Mouse (Mus musculus): ENCODE data around the gene Cirbp. TPM values are rescaled to one million over a fixed set of nuclear protein-coding genes. Genes with fewer than 3 reads are reported as not detected.

Gene Cirbp
- total RNA-seq, 1 experiment, result 69.6 TPM

- in situ Hi-C loops (cut with MboI; ENCODE audit: low sequenced_read_pairs in 2 of 2, unreplicated experiment in 2 of 2), result loop anchor here (10.0 kb wide), 2 partner anchors 71 to 201 kb away; partner anchors contain the start of gene Ndufs7 (in 1 of the 2)
- Histone ChIP-seq H3K36me3 (ENCODE audit: control insufficient read depth, insufficient read depth, low read length, poor library complexity, severe bottlenecking) (peaks cover 24% of the 10 kb centered on the region), H3K4me1 (ENCODE audit: control insufficient read depth in 2 of 2, insufficient read depth in 2 of 2, low read length in 2 of 2, poor library complexity in 1 of 2) (peaks cover 2 to 11% of the 10 kb centered on the region in 2 experiments; a peak in 2 of 4 replicates), H3K4me3 (ENCODE audit: insufficient read depth in 1 of 2, low read depth in 1 of 2, low read length in 2 of 2, poor library complexity in 1 of 2, severe bottlenecking in 1 of 2) (peak overlapping the region; percentile 80 to 81), H3K9ac (ENCODE audit: insufficient read depth, low read depth, low read length, poor library complexity, severe bottlenecking) (peak overlapping the region; percentile 75), H3K9me3 (ENCODE audit: control insufficient read depth, insufficient read depth, low read depth, low read length) (no peaks in the 10 kb centered on the region), H3K27ac (ENCODE audit: insufficient read depth, low read depth, low read length, poor library complexity, severe bottlenecking) (peak overlapping the region; percentile 33; the same call in 1 of the 2 replicates)
- TF ChIP-seq MAFK (IDR thresholded peaks at IDR 0.05; ENCODE audit: insufficient read depth, low read depth, low read length) (no peak), ZNF384 (IDR thresholded peaks at IDR 0.05; ENCODE audit: low read depth, low read length) (peak; percentile 64; the same call in 1 of the 2 replicates)
- no peak for DNase-seq (ENCODE audit: low read depth, low spot score)
Observed at GRCm38 (mm10) chr10:80173358-80173757, 7.6 kb downstream of the Cirbp start.

GRCm38 (mm10) chr10:80173955-80174640 lies 8.3 kb downstream of the Cirbp start:
- H3K4me1 ChIP-seq (ENCODE audit: control insufficient read depth in 2 of 2, insufficient read depth in 2 of 2, low read length in 2 of 2, poor library complexity in 1 of 2), result peaks cover 2 to 15% of the 10 kb centered on the region in 2 experiments; a peak in 2 of 4 replicates
- no peak overlapping the region for H3K9ac ChIP-seq (ENCODE audit: insufficient read depth, low read depth, low read length, poor library complexity, severe bottlenecking)

GRCm38 (mm10) chr10:80174705-80175104 lies 8.9 kb downstream of the Cirbp start:
- peaks cover 23% of the 10 kb centered on the region for H3K36me3 ChIP-seq (ENCODE audit: control insufficient read depth, insufficient read depth, low read length, poor library complexity, severe bottlenecking)
- in situ Hi-C loops (cut with MboI; ENCODE audit: low sequenced_read_pairs in 2 of 2, unreplicated experiment in 2 of 2), result loop anchor here (5.0 to 10.0 kb wide), 3 partner anchors 70 to 200 kb away; partner anchors contain the start of gene Ndufs7 (in 2 of the 2)
- no peaks in the 10 kb centered on the region for H3K9me3 ChIP-seq (ENCODE audit: control insufficient read depth, insufficient read depth, low read depth, low read length)
- no peak overlapping the region for H3K9ac ChIP-seq (ENCODE audit: insufficient read depth, low read depth, low read length, poor library complexity, severe bottlenecking)
- no peak overlapping the region for H3K4me3 ChIP-seq (ENCODE audit: insufficient read depth in 1 of 2, low read depth in 1 of 2, low read length in 2 of 2, poor library complexity in 1 of 2, severe bottlenecking in 1 of 2)
- H3K4me1 ChIP-seq (ENCODE audit: control insufficient read depth in 2 of 2, insufficient read depth in 2 of 2, low read length in 2 of 2, poor library complexity in 1 of 2), result peaks cover 2 to 15% of the 10 kb centered on the region in 2 experiments; a peak in 2 of 4 replicates
- TF ChIP-seq HCFC1 (IDR thresholded peaks at IDR 0.05; ENCODE audit: borderline replicate concordance, insufficient read depth, low read length) (no peak), MAFK (IDR thresholded peaks at IDR 0.05; ENCODE audit: insufficient read depth, low read depth, low read length) (no peak), ZNF384 (IDR thresholded peaks at IDR 0.05; ENCODE audit: low read depth, low read length) (no peak), CHD2 (IDR thresholded peaks at IDR 0.05; ENCODE audit: low read depth, low read length) (no peak), ZC3H11A (IDR thresholded peaks at IDR 0.05; ENCODE audit: borderline replicate concordance, low read depth, low read length) (no peak)
- no peak for DNase-seq (ENCODE audit: low read depth, low spot score)
- no peak overlapping the region for H3K27ac ChIP-seq (ENCODE audit: insufficient read depth, low read depth, low read length, poor library complexity, severe bottlenecking)

More at GRCm38 (mm10) chr10:80173955-80174640, 8.3 kb downstream of the Cirbp start:
- H3K36me3 ChIP-seq (ENCODE audit: control insufficient read depth, insufficient read depth, low read length, poor library complexity, severe bottlenecking), result peaks cover 24% of the 10 kb centered on the region
- in situ Hi-C loops (cut with MboI; ENCODE audit: low sequenced_read_pairs in 2 of 2, unreplicated experiment in 2 of 2), result loop anchor here (10.0 kb wide), 2 partner anchors 71 to 201 kb away; partner anchors contain the start of gene Ndufs7 (in 1 of the 2)
- no peak overlapping the region for H3K4me3 ChIP-seq (ENCODE audit: insufficient read depth in 1 of 2, low read depth in 1 of 2, low read length in 2 of 2, poor library complexity in 1 of 2, severe bottlenecking in 1 of 2)
- TF ChIP-seq CHD2 (IDR thresholded peaks at IDR 0.05; ENCODE audit: low read depth, low read length), result no peak
- TF ChIP-seq HCFC1 (IDR thresholded peaks at IDR 0.05; ENCODE audit: borderline replicate concordance, insufficient read depth, low read length), result no peak
- TF ChIP-seq MAFK (IDR thresholded peaks at IDR 0.05; ENCODE audit: insufficient read depth, low read depth, low read length), result no peak
- no peak for TF ChIP-seq ZC3H11A (IDR thresholded peaks at IDR 0.05; ENCODE audit: borderline replicate concordance, low read depth, low read length)
- no peak for TF ChIP-seq ZNF384 (IDR thresholded peaks at IDR 0.05; ENCODE audit: low read depth, low read length)
- H3K9me3 ChIP-seq (ENCODE audit: control insufficient read depth, insufficient read depth, low read depth, low read length), result no peaks in the 10 kb centered on the region
- no peak for DNase-seq (ENCODE audit: low read depth, low spot score)
- H3K27ac ChIP-seq (ENCODE audit: insufficient read depth, low read depth, low read length, poor library complexity, severe bottlenecking), result no peak overlapping the region

GRCm38 (mm10) chr10:80175536-80176269 lies 9.9 kb downstream of the Cirbp start:
- H3K4me3 ChIP-seq (ENCODE audit: insufficient read depth in 1 of 2, low read depth in 1 of 2, low read length in 2 of 2, poor library complexity in 1 of 2, severe bottlenecking in 1 of 2), result no peak overlapping the region
- no peak overlapping the region for H3K9ac ChIP-seq (ENCODE audit: insufficient read depth, low read depth, low read length, poor library complexity, severe bottlenecking)
- peaks cover 2 to 8% of the 10 kb centered on the region in 2 experiments; a peak in 2 of 4 replicates for H3K4me1 ChIP-seq (ENCODE audit: control insufficient read depth in 2 of 2, insufficient read depth in 2 of 2, low read length in 2 of 2, poor library complexity in 1 of 2)

More at GRCm38 (mm10) chr10:80175536-80176269, 9.9 kb downstream of the Cirbp start:
- Histone ChIP-seq H3K9me3 (ENCODE audit: control insufficient read depth, insufficient read depth, low read depth, low read length) (no peaks in the 10 kb centered on the region), H3K27ac (ENCODE audit: insufficient read depth, low read depth, low read length, poor library complexity, severe bottlenecking) (no peak overlapping the region), H3K36me3 (ENCODE audit: control insufficient read depth, insufficient read depth, low read length, poor library complexity, severe bottlenecking) (peaks cover 13% of the 10 kb centered on the region)
- TF ChIP-seq ZC3H11A (IDR thresholded peaks at IDR 0.05; ENCODE audit: borderline replicate concordance, low read depth, low read length) (peak; percentile 12; the same call in 1 of the 2 replicates), HCFC1 (IDR thresholded peaks at IDR 0.05; ENCODE audit: borderline replicate concordance, insufficient read depth, low read length) (no peak)
- DNase-seq (ENCODE audit: low read depth, low spot score), result no peak
- in situ Hi-C loops (cut with MboI; ENCODE audit: low sequenced_read_pairs in 2 of 2, unreplicated experiment in 2 of 2), result loop anchor here (5.0 to 10.0 kb wide), 3 partner anchors 69 to 199 kb away; partner anchors contain the start of gene Ndufs7 (in 2 of the 2)

All from ES-E14 (cell line).